Mouse (Mus musculus) midbrain, embryonic 12.5 days (tissue): ENCODE data around the gene Poc1a. TPM values are rescaled to one million over a fixed set of nuclear protein-coding genes. Genes with fewer than 3 reads are reported as not detected.

Experiments used
- ATAC-seq: fragments of 200-750 bp; cut with Nextera tagmentation; 2 replicates; pipeline ENCODE4 v1.8.0; 2017; ENCODE audit warnings: low read depth, moderate TSS enrichment, moderate library complexity; ENCODE audit not compliant: low FRiP score
- H3K27ac ChIP-seq: fragments of 300-500 bp; sonication (generic); replicated peaks from 2 replicates; pipeline ENCODE4 v1.5.1; 2016; ENCODE audit warnings: mild to moderate bottlenecking
- H3K27me3 ChIP-seq: fragments of 300-500 bp; sonication (generic); 2 replicates; pipeline ENCODE4 v1.6.1; 2016; ENCODE audit warnings: mild to moderate bottlenecking
- H3K36me3 ChIP-seq: fragments of 300-500 bp; sonication (generic); 2 replicates; pipeline ENCODE4 v1.6.1; 2016
- H3K4me1 ChIP-seq: fragments of 300-500 bp; sonication (generic); 2 replicates; pipeline ENCODE4 v1.6.1; 2016
- H3K4me2 ChIP-seq: fragments of 300-500 bp; sonication (generic); replicated peaks from 2 replicates; pipeline ENCODE4 v1.6.1; 2016; ENCODE audit warnings: mild to moderate bottlenecking, moderate library complexity
- H3K4me3 ChIP-seq: fragments of 300-500 bp; sonication (generic); 2 replicates; pipeline ENCODE4 v1.5.1; 2016; ENCODE audit warnings: mild to moderate bottlenecking
- H3K9ac ChIP-seq: fragments of 300-500 bp; sonication (generic); replicated peaks from 2 replicates; pipeline ENCODE4 v1.6.1; 2016; ENCODE audit warnings: mild to moderate bottlenecking, moderate library complexity
- H3K9me3 ChIP-seq: fragments of 300-500 bp; sonication (generic); 2 replicates; pipeline ENCODE4 v1.6.1; 2016; ENCODE audit warnings: mild to moderate bottlenecking
- WGBS: fragments of 180-500 bp; shearing (Covaris S2); methylation state at CpG from one replicate; pipeline ENCODE4 v1.1.7; 2016; 5-methylcytosine and 5-hydroxymethylcytosine counted together
- polyA plus RNA-seq: library from polyadenylated mRNA; unstranded; fragments of >200 nt; fragmentation: Nextera tagmentation; extraction: Ambion mirVana; gene quantifications from 2 replicates; pipeline ENCODE4 v1.2.1, GENCODE M21; 2016

Gene Poc1a
- polyA plus RNA-seq, 1 experiment from 2014 or later: 23.2 TPM

DNA sequence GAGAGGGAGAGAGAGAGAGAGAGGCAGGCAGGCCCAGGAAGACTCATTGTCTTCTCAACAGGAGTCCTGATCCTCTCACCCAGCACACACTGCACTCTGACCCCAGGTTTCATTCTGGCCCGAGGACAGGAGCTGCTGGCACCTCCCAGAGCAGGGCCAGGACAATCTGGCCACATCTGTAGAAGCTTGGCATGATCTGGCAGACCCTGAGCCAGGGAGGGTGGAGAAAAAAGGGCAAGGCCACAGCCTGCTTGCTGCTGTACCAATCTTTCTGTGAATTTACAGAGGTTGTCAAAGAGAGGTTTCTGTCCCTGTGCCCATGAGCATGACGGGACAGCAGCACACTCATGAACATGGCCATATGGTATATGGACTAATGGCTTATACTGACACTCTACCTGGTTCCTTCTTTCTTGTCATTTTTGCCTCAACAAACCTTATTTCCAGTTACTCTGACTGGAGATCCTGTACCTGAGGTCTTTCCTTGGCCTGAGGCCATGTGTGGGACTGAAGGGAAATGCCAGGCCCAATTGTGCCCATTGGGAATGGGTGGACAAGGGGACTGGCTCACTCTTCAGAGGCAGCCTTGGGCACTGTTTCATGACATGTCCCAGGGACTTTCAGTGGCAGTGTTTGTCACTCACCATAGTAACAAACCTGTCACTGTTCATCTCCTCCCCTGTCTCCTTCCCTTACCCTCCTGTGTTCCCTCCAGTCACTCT lies 13.8 kb upstream of the Poc1a start:
- no peaks in the 10 kb centered on the region for H3K36me3 ChIP-seq
- H3K27ac ChIP-seq: no peak overlapping the region
- no peak for ATAC-seq
- no peak overlapping the region for H3K9ac ChIP-seq
- H3K4me2 ChIP-seq: no peak overlapping the region
- peaks cover 16% of the 10 kb centered on the region for H3K4me1 ChIP-seq
- no peak overlapping the region for H3K4me3 ChIP-seq
- H3K27me3 ChIP-seq: no peaks in the 10 kb centered on the region
- no peaks in the 10 kb centered on the region for H3K9me3 ChIP-seq
- 63% methylated on average over 2 of the region's 2 CpGs for WGBS

DNA sequence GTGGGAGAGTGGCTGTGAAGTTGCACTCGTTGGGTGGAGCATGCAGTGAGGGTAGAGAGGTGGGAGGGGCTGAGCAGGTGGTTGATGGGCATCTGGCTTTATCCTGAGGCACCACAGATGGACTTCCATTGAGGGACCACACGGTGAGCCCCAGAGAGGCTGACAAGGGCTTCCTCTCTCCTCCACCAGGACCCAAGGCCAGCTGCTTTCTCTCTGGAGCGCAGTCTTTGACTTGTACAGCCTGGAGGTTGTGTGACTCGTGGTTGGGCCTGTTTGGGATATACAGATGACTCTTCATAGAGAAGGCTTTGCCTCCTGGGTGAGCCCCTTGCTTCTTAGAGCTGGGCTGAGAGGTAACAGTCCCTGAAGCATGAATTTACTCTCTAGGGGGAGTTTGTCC lies 12.4 kb upstream of the Poc1a start:
- H3K27me3 ChIP-seq: no peaks in the 10 kb centered on the region
- WGBS: 52% methylated on average over 4 of the region's 4 CpGs
- H3K9ac ChIP-seq: no peak overlapping the region
- H3K27ac ChIP-seq: no peak overlapping the region
- no peak overlapping the region for H3K4me2 ChIP-seq
- ATAC-seq: no peak
- H3K4me3 ChIP-seq: no peak overlapping the region
- H3K4me1 ChIP-seq: peaks cover 16% of the 10 kb centered on the region
- H3K9me3 ChIP-seq: no peaks in the 10 kb centered on the region
- H3K36me3 ChIP-seq: no peaks in the 10 kb centered on the region

DNA sequence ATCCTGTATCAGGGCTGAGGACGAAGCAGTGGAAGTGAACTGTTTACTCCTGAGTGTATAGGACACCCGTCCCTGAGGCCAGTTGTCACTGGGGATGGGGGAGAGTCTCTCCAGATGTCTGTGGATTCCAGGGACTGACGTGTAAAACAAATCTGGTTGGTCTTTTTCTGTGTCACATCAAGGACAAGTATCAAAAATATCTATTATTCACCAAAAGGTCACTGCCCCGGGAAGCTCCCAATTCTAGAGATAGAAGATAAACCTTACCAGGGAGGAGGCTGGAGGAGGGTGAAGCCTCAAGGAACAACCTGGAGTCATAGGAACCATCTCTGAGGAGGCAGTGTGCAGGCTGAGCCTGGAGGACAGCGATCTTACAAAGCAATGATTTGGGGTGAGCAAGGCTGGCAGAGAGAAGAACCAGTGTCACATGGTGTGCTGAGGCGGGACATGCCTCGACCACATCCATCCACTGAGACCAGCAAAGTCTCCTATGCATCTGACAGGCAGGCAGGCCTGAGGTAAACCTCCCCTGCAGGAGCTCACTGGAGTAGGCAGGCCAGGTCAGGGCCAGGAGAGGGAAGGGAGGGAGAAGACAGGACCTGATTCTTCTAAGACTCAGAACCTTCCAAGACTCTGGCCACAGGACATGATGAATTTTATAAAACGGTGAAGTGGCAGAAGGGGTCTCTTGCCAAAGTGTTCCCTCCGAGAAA lies 11.6 kb upstream of the Poc1a start:
- H3K27ac ChIP-seq: peak overlapping the region; percentile 46
- H3K4me2 ChIP-seq: no peak overlapping the region
- ATAC-seq: no peak
- WGBS: 69% methylated on average over 9 of the region's 9 CpGs
- H3K9ac ChIP-seq: 0 out of 2 replicates have a peak overlapping the region, but pooled peaks have one; percentile 20
- no peaks in the 10 kb centered on the region for H3K27me3 ChIP-seq
- H3K9me3 ChIP-seq: no peaks in the 10 kb centered on the region
- H3K36me3 ChIP-seq: no peaks in the 10 kb centered on the region
- H3K4me1 ChIP-seq: peaks cover 16% of the 10 kb centered on the region
- H3K4me3 ChIP-seq: no peak overlapping the region

DNA sequence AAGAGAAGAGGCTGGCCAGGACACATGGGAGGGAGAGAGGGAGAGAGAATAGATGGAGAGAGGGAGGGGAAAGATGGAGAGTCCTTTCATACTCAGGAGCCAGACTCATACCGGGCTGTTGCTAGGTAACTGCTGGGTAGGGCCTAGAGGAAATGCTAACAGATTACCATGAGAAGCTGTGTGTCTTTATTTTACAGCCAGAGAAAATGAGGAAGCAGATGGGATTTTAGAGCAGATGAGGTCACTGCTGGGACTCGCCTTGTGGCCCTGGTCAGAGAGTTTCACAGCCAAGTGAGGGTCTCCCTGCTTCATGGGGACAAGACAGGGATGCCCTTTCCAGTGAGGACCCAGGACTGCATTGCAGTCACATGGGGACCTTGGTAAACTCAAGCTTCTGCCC lies 11.0 kb upstream of the Poc1a start:
- Histone ChIP-seq H3K4me2 (no peak overlapping the region), H3K4me3 (no peak overlapping the region), H3K4me1 (peaks cover 16% of the 10 kb centered on the region), H3K27ac (peak overlapping the region; percentile 46), H3K36me3 (no peaks in the 10 kb centered on the region), H3K9ac (no peak overlapping the region), H3K27me3 (no peaks in the 10 kb centered on the region), H3K9me3 (no peaks in the 10 kb centered on the region)
- 19% methylated on average over 2 of the region's 2 CpGs for WGBS
- ATAC-seq: peak; percentile 65; the same call in 1 of the 2 replicates

DNA sequence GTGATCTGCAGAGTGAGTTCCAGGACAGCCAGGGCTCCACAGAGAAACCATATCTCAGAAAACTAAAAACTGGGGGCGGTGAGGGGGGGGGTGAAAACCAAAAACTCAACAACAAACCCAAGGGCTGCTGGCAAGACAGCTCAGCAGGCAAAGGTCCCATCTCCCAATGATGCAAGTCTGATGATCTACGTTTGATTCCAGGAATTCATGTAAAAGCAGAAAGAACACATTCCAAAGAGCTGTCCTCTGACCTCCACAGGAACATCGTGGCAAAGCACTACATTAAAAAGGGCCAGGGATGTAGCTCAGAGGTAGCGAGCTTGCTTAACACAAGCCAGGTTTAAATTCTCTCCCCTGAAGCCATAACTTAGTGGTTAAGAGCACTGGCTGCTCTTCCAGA lies 10.2 kb upstream of the Poc1a start:
- WGBS: 78% methylated on average over 4 of the region's 4 CpGs
- Histone ChIP-seq H3K4me3 (no peak overlapping the region), H3K27ac (no peak overlapping the region), H3K9me3 (no peaks in the 10 kb centered on the region), H3K36me3 (no peaks in the 10 kb centered on the region), H3K9ac (no peak overlapping the region), H3K4me1 (peaks cover 16% of the 10 kb centered on the region), H3K4me2 (no peak overlapping the region), H3K27me3 (no peaks in the 10 kb centered on the region)
- ATAC-seq: no peak

DNA sequence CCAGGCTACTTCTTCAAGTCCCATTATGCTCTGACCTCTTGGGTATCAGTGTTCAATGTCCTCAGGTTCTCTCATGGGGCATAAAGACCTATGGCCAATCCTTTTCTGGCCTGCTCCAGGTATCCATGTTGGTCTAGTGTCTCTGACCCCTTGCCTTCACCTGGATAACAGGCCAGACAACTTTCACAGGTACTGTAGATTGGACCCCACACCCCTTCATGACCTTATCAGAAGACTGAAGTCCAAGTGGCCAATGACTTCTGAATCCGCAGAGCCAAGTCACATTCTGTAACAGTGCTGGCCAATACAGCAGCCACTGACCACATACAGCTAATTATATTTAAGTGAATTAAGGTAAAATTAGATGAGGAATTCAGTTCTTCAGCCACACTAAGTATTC lies 8.6 kb upstream of the Poc1a start:
- H3K27ac ChIP-seq: no peak overlapping the region
- H3K9me3 ChIP-seq: no peaks in the 10 kb centered on the region
- H3K27me3 ChIP-seq: no peaks in the 10 kb centered on the region
- 97% methylated on average over 1 of the region's 1 CpGs for WGBS
- no peak overlapping the region for H3K4me2 ChIP-seq
- no peak overlapping the region for H3K9ac ChIP-seq
- H3K4me1 ChIP-seq: peaks cover 16% of the 10 kb centered on the region
- H3K4me3 ChIP-seq: no peak overlapping the region
- H3K36me3 ChIP-seq: no peaks in the 10 kb centered on the region
- no peak for ATAC-seq

DNA sequence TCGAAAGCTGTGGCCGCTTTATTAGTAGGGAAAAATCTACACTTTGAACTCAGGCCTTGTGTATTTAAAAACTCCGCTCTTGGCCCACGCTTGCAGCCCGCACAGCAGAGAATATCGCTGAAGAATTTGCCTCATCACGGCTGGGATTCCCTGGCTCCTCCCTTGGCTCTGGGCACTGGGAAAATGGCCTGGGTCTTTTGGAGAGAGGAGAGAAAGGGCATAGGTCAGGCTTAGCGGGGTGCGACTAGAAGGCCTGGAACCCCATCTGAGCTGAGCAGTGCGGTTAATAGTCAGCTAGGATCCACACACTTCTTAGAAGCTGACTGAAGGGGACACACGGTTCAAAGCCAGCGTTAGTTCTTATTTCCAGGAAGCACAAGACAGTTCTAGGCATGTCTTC lies 7.6 kb upstream of the Poc1a start:
- Histone ChIP-seq H3K4me2 (no peak overlapping the region), H3K9me3 (no peaks in the 10 kb centered on the region), H3K4me3 (no peak overlapping the region), H3K36me3 (no peaks in the 10 kb centered on the region), H3K27me3 (no peaks in the 10 kb centered on the region), H3K4me1 (peaks cover 16% of the 10 kb centered on the region), H3K9ac (no peak overlapping the region), H3K27ac (no peak overlapping the region)
- no peak for ATAC-seq
- WGBS: 81% methylated on average over 12 of the region's 12 CpGs

DNA sequence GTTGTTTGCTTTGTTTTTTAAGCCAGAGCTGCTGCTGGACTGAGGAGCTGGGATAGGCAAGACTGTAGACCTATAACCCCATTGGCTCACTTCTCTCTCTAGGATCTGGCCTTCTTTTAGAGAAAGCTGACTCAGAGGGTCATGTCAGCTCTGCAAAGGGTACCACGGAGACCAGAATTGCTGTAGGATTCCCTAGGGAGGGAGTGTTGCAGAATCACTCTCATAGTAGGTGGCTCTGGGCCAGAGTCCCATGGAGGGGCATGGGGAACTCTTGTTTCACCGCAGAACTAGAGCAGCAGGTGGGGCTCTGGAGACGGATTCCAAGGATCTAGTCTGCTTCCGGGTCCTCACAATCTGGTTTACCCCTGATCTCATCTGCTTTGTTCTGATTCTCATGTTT lies 7.1 kb upstream of the Poc1a start:
- H3K4me3 ChIP-seq: no peak overlapping the region
- H3K27me3 ChIP-seq: no peaks in the 10 kb centered on the region
- H3K36me3 ChIP-seq: no peaks in the 10 kb centered on the region
- 77% methylated on average over 4 of the region's 4 CpGs for WGBS
- no peak overlapping the region for H3K4me2 ChIP-seq
- H3K27ac ChIP-seq: no peak overlapping the region
- ATAC-seq: no peak
- no peak overlapping the region for H3K9ac ChIP-seq
- no peaks in the 10 kb centered on the region for H3K9me3 ChIP-seq
- peaks cover 14% of the 10 kb centered on the region for H3K4me1 ChIP-seq

DNA sequence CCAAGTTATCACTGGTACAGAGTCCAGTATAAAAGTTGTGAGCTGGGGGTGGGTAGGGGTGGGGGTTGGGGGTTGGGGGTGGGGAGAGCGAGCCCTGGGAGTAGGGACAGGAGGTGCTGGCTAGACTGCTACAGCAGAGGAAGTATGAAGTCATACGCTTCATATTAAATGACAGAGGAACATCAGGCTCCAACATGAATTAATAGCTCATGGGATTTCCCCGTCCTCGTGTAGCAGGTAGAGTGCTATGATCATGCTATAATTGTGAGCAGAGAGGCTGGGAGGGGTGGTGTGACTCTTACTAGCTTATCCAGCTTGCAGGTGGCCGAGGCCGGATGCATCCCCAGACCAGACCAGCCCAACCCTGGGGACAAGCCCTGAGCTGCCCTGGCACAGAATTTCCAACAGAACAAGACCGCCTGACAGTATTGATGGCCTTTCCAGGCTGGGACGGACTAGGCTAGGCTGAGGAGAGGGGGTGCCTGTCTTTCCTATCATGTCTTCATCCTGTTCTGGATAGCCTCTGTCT lies 6.1 kb upstream of the Poc1a start:
- Histone ChIP-seq H3K9me3 (no peaks in the 10 kb centered on the region), H3K36me3 (no peaks in the 10 kb centered on the region), H3K9ac (no peak overlapping the region), H3K4me3 (no peak overlapping the region), H3K4me2 (no peak overlapping the region), H3K27me3 (no peaks in the 10 kb centered on the region), H3K27ac (no peak overlapping the region), H3K4me1 (peaks cover 6% of the 10 kb centered on the region)
- WGBS: 94% methylated on average over 8 of the region's 8 CpGs
- no peak for ATAC-seq

DNA sequence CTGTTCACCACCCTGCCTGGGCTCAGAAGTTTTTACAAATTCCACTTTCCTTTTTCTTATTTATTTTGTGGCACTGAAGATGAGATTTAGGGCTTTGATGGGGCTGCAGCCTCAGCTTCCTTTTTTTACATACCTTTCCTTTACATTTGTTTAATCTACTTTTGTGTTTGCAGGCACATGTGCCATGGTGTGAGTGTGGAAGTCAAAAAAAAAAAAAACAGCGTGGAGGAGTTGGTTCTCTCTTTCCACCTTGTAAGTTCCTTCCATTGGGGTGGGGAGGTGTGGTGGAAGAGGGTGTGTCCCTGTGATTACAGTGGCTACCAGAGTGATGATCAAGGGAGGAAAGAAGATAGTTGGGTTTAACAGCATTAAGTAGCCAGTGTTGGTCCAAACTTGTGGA lies 5.1 kb upstream of the Poc1a start:
- H3K9me3 ChIP-seq: no peaks in the 10 kb centered on the region
- no peak overlapping the region for H3K27ac ChIP-seq
- no peak overlapping the region for H3K9ac ChIP-seq
- 77% methylated on average over 1 of the region's 1 CpGs for whole genome bisulfite sequencing
- H3K27me3 ChIP-seq: no peaks in the 10 kb centered on the region
- ATAC-seq: no peak
- H3K4me2 ChIP-seq: no peak overlapping the region
- H3K4me1 ChIP-seq: peaks cover 4% of the 10 kb centered on the region
- no peak overlapping the region for H3K4me3 ChIP-seq
- H3K36me3 ChIP-seq: no peaks in the 10 kb centered on the region

DNA sequence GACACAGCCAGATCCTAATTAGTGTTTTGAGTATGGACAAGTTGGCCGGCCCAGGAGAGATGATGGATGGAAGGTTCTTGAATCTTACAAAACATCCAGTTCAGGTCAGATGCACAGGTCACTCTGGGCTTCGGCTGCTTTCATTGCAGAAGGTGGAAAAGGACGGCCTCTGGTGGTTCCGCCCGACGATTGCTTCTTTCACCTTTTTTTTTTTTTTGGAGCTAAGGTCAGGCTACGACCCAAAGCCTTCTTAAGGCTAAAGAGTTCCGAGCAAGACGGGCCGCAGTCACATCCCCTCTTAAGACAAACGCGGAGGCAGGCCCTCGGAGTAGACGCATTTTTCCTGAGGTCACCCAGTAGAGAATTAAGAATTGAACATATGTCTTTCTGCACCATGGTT lies 475 bp upstream of the Poc1a start:
- Histone ChIP-seq H3K4me2 (peak overlapping the region; percentile 85), H3K27me3 (no peaks in the 10 kb centered on the region), H3K36me3 (peaks cover 4% of the 10 kb centered on the region; the same call in 1 of the 2 replicates), H3K9me3 (no peaks in the 10 kb centered on the region), H3K4me3 (peak overlapping the region; percentile 53), H3K9ac (peak overlapping the region; percentile 57), H3K4me1 (peaks cover 12% of the 10 kb centered on the region), H3K27ac (peak overlapping the region; percentile 60)
- WGBS: 2% methylated on average over 14 of the region's 14 CpGs
- peak; percentile 31; the same call in 1 of the 2 replicates for ATAC-seq

DNA sequence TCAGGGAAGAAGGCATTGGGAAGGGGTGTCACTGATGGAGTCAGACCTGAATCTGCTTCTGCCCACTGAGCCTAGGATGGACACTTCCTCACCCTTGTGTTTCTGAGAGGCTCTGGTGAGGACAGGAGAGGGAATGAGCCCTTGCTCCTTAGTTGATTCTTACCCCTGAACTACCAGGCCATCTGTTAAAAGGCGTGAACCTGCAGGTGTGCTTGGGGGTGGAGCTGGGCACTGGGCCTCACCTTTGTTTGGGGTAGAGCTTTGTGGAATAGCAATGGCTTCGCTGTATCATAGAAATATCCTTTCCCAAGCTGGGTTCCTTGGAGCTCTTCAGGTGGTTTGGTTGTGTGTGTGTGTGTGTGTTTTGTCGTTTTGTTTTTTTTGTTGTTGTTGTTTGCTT lies 1.2 kb downstream of the Poc1a start:
- WGBS: 75% methylated on average over 3 of the region's 3 CpGs

More for the DNA sequence above, 1.2 kb downstream of the Poc1a start:
- ATAC-seq: no peak
- H3K4me3 ChIP-seq: peak overlapping the region; percentile 53
- H3K27ac ChIP-seq: no peak overlapping the region
- H3K4me1 ChIP-seq: peaks cover 12% of the 10 kb centered on the region
- H3K36me3 ChIP-seq: peaks cover 11% of the 10 kb centered on the region
- peak overlapping the region; percentile 85 for H3K4me2 ChIP-seq
- H3K9ac ChIP-seq: peak overlapping the region; percentile 60; the same call in 1 of the 2 replicates
- H3K9me3 ChIP-seq: no peaks in the 10 kb centered on the region
- no peaks in the 10 kb centered on the region for H3K27me3 ChIP-seq
